Mouse (Mus musculus) cerebellum, adult 9-10 months (tissue): Measurements from ENCODE around the gene Ssc4d.

Experiments used
- DNase-seq: peaks from one replicate; pipeline ENCODE4 v3.0.0; 2022

Gene Ssc4d

GRCm38 (mm10) chr5:135975893-135976668, 1.8 kb upstream of the Ssc4d start:
- DNase-seq: no peak

GRCm38 (mm10) chr5:135971876-135972275, 2.5 kb downstream of the Ssc4d start:
- no peak for DNase-seq

- no peak for DNase-seq
These were observed 4.1 kb downstream of the Ssc4d start for GRCm38 (mm10) chr5:135970247-135970646.

GRCm38 (mm10) chr5:135968781-135969180, 5.5 kb downstream of the Ssc4d start:
- DNase-seq: peak; percentile 65

GRCm38 (mm10) chr5:135966866-135967265, 7.5 kb downstream of the Ssc4d start:
- no peak for DNase-seq

- DNase-seq: peak; percentile 67
These were observed 8.8 kb downstream of the Ssc4d start for GRCm38 (mm10) chr5:135965501-135965930.

- no peak for DNase-seq
These were observed 11.1 kb downstream of the Ssc4d start for GRCm38 (mm10) chr5:135963280-135963627.

- peak; percentile 99 for DNase-seq
These were observed 11.6 kb downstream of the Ssc4d start for GRCm38 (mm10) chr5:135962492-135963279.

- no peak for DNase-seq
These were observed 12.2 kb downstream of the Ssc4d start for GRCm38 (mm10) chr5:135962125-135962491.

- DNase-seq: peak; percentile 63
These were observed 13.3 kb downstream of the Ssc4d start for GRCm38 (mm10) chr5:135960909-135961635.

- no peak for DNase-seq
These were observed 14.4 kb downstream of the Ssc4d start for GRCm38 (mm10) chr5:135959911-135960310.

- no peak for DNase-seq
These were observed 16.0 kb downstream of the Ssc4d start for GRCm38 (mm10) chr5:135958367-135958766.

GRCm38 (mm10) chr5:135957207-135957974, 16.9 kb downstream of the Ssc4d start:
- DNase-seq: peak; percentile 94

GRCm38 (mm10) chr5:135956300-135957206, 17.8 kb downstream of the Ssc4d start:
- no peak for DNase-seq

- peak; percentile 58 for DNase-seq
These were observed 21.5 kb downstream of the Ssc4d start for GRCm38 (mm10) chr5:135952830-135953229.

- no peak for DNase-seq
These were observed 22.7 kb downstream of the Ssc4d start for GRCm38 (mm10) chr5:135951660-135952059.

GRCm38 (mm10) chr5:135950710-135951412, 23.5 kb downstream of the Ssc4d start:
- DNase-seq: no peak

- no peak for DNase-seq
These were observed 27.7 kb downstream of the Ssc4d start for GRCm38 (mm10) chr5:135946621-135947020.

- no peak for DNase-seq
These were observed 28.4 kb downstream of the Ssc4d start for GRCm38 (mm10) chr5:135945916-135946408.

GRCm38 (mm10) chr5:135942710-135943109, 31.6 kb downstream of the Ssc4d start:
- no peak for DNase-seq

- DNase-seq: no peak
These were observed 33.7 kb downstream of the Ssc4d start for GRCm38 (mm10) chr5:135940587-135940986.
